Mouse (Mus musculus) hindbrain, embryonic 15.5 days (tissue): Measurements from ENCODE around the gene C1qtnf2. TPM values are rescaled to one million over a fixed set of nuclear protein-coding genes. Genes with fewer than 3 reads are reported as not detected.

Experiments used
- ATAC-seq: fragments of 200-750 bp; cut with Nextera tagmentation; 2 replicates; pipeline ENCODE4 v1.8.0; 2017; ENCODE audit warnings: low read depth, moderate number of reproducible peaks, moderate TSS enrichment; ENCODE audit not compliant: low FRiP score
- H3K27ac ChIP-seq: fragments of 300-500 bp; sonication (generic); replicated peaks from 2 replicates; pipeline ENCODE4 v1.5.1; 2015; ENCODE audit warnings: mild to moderate bottlenecking, inconsistent platforms
- H3K27me3 ChIP-seq: fragments of 300-500 bp; sonication (generic); 2 replicates; pipeline ENCODE4 v1.6.1; 2015; ENCODE audit warnings: control low read depth, inconsistent platforms
- H3K36me3 ChIP-seq: fragments of 300-500 bp; sonication (generic); 2 replicates; pipeline ENCODE4 v1.6.1; 2015; ENCODE audit warnings: control low read depth, inconsistent platforms
- H3K4me1 ChIP-seq: fragments of 300-500 bp; sonication (generic); replicated peaks from 2 replicates; pipeline ENCODE4 v1.6.1; 2015; ENCODE audit warnings: control low read depth, inconsistent platforms
- H3K4me2 ChIP-seq: fragments of 300-500 bp; sonication (generic); 2 replicates; pipeline ENCODE4 v1.6.1; 2015; ENCODE audit warnings: moderate library complexity, mild to moderate bottlenecking, inconsistent platforms
- H3K4me3 ChIP-seq: fragments of 300-500 bp; sonication (generic); 2 replicates; pipeline ENCODE4 v1.5.1; 2015; ENCODE audit warnings: mild to moderate bottlenecking, inconsistent platforms
- H3K9ac ChIP-seq: fragments of 300-500 bp; sonication (generic); 2 replicates; pipeline ENCODE4 v1.6.1; 2015; ENCODE audit warnings: inconsistent platforms
- H3K9me3 ChIP-seq: fragments of 300-500 bp; sonication (generic); 2 replicates; pipeline ENCODE4 v1.6.1; 2016; ENCODE audit warnings: control low read depth, inconsistent platforms
- WGBS: fragments of 180-500 bp; shearing (Covaris S2); methylation state at CpG from one replicate; pipeline ENCODE4 v1.1.7; 2015; 5-methylcytosine and 5-hydroxymethylcytosine counted together
- polyA plus RNA-seq: library from polyadenylated mRNA; unstranded; fragments of >200 nt; fragmentation: Nextera tagmentation; extraction: Ambion mirVana; gene quantifications from 2 replicates; pipeline ENCODE4 v1.2.1, GENCODE M21; 2015

The C1qtnf2 gene
- 13.6 and 15.6 TPM in 2 replicates for polyA plus RNA-seq

DNA sequence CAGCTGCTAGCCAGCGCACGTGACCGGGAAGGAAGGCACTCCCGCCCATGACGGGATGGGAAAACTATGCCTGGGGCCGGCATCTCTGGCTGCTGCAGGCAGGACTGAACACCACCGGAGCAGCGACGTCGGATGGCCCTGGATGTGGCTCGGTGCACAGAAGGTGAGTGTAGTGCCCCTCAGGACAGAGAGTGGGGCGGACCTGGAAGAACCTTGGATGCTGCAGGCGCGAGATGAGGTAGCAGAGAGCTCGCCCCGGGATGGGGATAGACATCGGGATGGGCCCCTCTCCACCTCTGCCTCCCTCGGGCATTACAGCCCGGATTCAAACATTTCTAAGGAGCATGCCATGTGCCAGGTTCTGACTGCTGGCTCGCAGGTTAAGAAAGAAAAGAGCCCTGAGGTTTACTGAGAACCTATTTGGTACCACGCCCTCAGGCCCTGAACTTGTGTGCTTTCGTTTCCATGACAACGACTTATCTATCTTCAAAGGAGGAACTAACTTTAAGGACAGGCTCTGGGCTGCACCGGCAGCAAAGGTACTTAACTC is at the start of gene C1qtnf2:
C1qtnf2 (plus strand) TSS at position 52 of the 550 bp plus-strand sequence.
- H3K27ac ChIP-seq: no peak within 1 kb of the TSS
- peaks cover 8% of the 10 kb centered on the region for H3K4me1 ChIP-seq
- WGBS: 5% methylated on average over 24 of the region's 24 CpGs
- H3K4me3 ChIP-seq: peak within 1 kb of the TSS; percentile 36
- H3K27me3 ChIP-seq: no peaks in the 10 kb centered on the region
- H3K4me2 ChIP-seq: peak within 1 kb of the TSS; percentile 67
- H3K9me3 ChIP-seq: no peaks in the 10 kb centered on the region
- peak within 1 kb of the TSS; percentile 43 for H3K9ac ChIP-seq
- peak; percentile 76 for ATAC-seq
- H3K36me3 ChIP-seq: no peaks in the 10 kb centered on the region

DNA sequence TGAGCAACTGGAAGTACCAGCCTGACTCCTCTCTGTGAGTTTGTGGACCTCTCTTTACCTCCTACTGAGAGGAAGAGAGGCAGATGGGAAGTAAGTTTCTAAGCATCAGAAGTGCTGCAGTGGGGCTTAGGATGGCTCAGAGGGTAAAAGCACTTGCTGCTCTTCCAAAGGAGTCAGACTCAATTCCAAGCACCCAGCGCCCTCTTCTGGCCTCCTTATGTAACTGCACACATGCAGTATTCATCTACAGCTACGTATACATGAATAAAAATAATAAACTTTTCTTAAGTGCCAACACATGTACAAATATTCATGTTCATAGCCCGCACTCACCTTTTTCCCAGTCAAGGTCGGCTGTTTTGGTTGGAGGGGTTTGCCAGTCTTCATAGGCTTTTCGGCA is 49.7 kb upstream of the C1qtnf2 start:
- Histone ChIP-seq H3K27ac (no peak overlapping the region), H3K4me2 (no peak overlapping the region), H3K36me3 (no peaks in the 10 kb centered on the region), H3K4me1 (peaks cover 12% of the 10 kb centered on the region), H3K9me3 (no peaks in the 10 kb centered on the region), H3K4me3 (no peak overlapping the region), H3K27me3 (no peaks in the 10 kb centered on the region), H3K9ac (no peak overlapping the region)
- WGBS: 75% methylated on average over 5 of the region's 5 CpGs
- ATAC-seq: no peak

DNA sequence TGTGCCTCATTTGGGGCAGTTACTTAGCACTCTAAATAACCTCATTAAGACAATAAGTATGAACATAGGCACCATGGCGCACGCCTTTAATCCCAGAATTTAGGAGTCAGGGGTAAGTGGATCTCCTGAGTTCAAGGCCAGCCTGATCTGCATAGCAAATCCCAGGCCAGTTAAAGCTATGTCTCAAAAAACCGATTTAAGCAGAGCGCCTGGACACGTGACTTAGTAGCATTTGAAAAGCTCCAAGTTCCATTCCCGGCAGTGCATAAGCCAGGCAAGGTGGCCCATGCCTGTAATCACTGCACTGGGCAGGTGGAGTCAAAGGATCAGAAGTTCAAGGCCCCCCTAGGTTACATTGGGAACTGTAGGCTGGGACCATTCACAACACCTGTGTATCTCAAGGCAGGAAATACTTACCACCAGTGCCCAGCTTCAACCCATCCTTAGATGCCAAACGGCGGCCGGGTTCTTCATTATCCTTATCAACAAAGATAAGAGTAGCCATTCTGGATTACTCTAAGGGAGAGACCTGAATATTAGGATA is 48.8 kb upstream of the C1qtnf2 start:
- H3K36me3 ChIP-seq: no peaks in the 10 kb centered on the region
- peak; percentile 32; the same call in 1 of the 2 replicates for ATAC-seq
- H3K4me3 ChIP-seq: peak overlapping the region; percentile 71; the same call in 1 of the 2 replicates

DNA sequence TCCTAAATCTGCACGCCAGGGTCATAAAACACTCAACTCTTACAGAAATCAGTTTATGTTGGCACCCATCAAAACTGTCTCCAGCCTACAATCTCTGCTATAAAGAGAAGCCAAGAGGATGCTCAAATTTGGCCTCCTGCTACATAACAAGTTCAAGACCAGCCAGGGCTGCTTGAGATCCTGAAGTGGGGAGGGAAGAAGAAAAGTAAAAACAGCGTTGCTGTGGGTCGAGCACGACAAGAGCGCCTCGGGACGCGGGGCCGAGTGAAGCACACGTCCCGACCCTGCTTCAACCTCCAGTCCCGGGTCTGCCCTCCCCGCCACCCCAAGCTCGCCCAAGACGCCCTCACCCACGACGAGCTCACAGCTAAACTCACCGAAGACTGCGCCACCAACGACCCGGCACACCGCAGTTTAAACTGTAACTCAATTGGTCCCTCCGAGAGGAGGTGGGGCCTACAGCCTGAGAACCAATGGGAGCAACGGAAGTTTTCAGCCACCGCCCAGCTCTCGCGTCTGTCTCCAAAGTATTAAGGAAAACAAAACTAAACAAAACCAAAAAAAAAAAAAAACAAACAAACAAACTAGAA is 48.2 kb upstream of the C1qtnf2 start, which contains the start of gene Pttg1:
Pttg1 (minus strand) TSS at position 428 of the 590 bp plus-strand sequence.
- Histone ChIP-seq H3K4me3 (peak within 1 kb of the TSS; percentile 71), H3K9ac (peak within 1 kb of the TSS; percentile 63), H3K36me3 (no peaks in the 10 kb centered on the region), H3K9me3 (no peaks in the 10 kb centered on the region), H3K27me3 (no peaks in the 10 kb centered on the region), H3K4me1 (peaks cover 12% of the 10 kb centered on the region), H3K27ac (no peak within 1 kb of the TSS), H3K4me2 (peak within 1 kb of the TSS; percentile 76)
- ATAC-seq: peak; percentile 93
- 3% methylated on average over 27 of the region's 27 CpGs for WGBS

More for the DNA sequence above, 48.8 kb upstream of the C1qtnf2 start:
- Histone ChIP-seq H3K4me1 (peaks cover 12% of the 10 kb centered on the region), H3K9me3 (no peaks in the 10 kb centered on the region), H3K4me2 (peak overlapping the region; percentile 76), H3K27ac (no peak overlapping the region), H3K27me3 (no peaks in the 10 kb centered on the region), H3K9ac (no peak overlapping the region)
- WGBS: 93% methylated on average over 9 of the region's 9 CpGs

DNA sequence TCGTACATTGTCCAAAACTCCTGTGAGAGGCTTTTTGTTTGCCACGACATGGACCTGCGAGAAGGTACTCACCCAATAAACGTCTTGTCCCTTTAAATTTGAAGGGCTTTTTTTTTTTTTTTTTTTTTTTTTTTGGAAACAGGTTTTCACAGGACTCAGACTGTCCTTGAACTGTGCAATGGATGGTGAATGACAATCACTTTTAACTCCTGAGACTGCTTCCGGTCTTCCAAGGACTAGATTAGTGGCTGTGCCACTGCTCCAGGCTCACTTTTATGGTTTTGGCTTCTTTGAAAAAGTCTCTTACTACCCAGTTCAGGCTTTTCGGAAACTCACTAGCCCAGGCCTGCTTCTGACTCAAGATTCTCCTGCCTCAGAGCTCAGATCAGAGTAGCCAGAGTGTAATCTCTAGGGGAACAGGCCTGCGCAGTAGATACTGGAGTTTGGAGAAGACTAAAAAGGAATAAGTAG is 47.6 kb upstream of the C1qtnf2 start:
- Histone ChIP-seq H3K36me3 (no peaks in the 10 kb centered on the region), H3K9ac (0 out of 2 replicates have a peak overlapping the region, but pooled peaks have one; percentile 63), H3K27ac (no peak overlapping the region), H3K9me3 (no peaks in the 10 kb centered on the region), H3K4me3 (peak overlapping the region; percentile 71), H3K4me1 (peaks cover 12% of the 10 kb centered on the region), H3K4me2 (peak overlapping the region; percentile 76), H3K27me3 (no peaks in the 10 kb centered on the region)
- peak; percentile 69; the same call in 1 of the 2 replicates for ATAC-seq
- WGBS: 18% methylated on average over 7 of the region's 7 CpGs

DNA sequence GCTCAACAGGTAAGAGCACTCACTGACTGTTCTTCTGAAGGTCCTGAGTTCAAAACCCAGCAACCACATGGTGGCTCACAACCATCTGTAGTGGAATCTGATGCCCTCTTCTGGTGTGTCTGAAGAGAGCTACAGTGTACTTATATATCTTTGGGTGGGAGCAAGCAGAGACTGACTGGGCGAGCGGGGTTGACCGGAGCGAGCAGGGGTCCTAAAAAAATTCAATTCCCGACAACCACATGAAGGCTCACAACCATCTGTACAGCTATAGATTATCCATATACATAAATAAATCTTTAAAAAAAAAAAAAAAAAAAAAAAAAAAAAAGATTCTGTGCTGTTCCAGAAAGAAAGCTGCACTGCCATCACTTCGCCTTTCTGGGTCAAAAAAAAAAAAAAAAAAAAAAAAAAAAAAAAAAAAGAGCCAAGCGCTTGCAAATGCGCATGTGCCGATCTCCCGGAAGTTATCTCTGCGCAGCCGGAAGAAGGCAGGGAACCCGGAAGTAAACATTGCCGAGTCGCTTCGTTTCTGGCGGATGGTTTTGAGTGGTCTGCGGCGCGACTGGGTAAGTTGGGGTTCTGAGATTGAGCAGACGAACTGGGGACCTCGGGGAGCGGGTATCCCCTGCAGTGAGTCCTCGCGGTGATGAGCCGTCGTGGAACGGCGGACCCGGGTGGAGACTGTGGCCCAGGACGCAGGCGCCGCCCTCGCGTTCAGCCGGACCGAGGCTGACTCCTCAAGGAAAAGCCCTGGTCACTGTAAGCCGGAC is 40.6 kb upstream of the C1qtnf2 start, which contains the start of gene Slu7:
Slu7 (plus strand) TSS at position 491 of the 770 bp plus-strand sequence.
- Histone ChIP-seq H3K27me3 (no peaks in the 10 kb centered on the region), H3K36me3 (peaks cover 14% of the 10 kb centered on the region; the same call in 1 of the 2 replicates)

DNA sequence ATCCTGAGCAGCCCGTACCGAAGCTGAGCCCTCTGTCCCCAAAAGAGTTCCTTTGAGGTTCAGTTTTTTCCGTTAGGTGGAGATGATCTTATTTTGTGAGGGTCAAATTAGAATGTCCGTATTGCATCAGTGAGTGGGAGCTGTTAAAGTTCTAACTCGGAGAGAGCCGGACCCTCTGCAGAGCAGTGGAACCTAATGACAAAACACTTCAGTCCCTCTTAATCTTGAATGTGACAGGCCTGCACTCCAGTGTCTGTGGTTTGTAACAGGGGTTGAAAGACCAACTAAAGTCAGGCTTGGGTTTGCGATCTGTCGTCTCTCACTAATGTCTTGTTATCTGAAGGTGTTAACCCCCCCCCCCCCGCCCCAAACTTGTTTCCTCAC is 40.1 kb upstream of the C1qtnf2 start:
- H3K9me3 ChIP-seq: no peaks in the 10 kb centered on the region
- no peaks in the 10 kb centered on the region for H3K27me3 ChIP-seq
- H3K9ac ChIP-seq: peak overlapping the region; percentile 50
- peak overlapping the region; percentile 13; the same call in 1 of the 2 replicates for H3K27ac ChIP-seq
- H3K4me3 ChIP-seq: peak overlapping the region; percentile 60
- H3K36me3 ChIP-seq: peaks cover 20% of the 10 kb centered on the region
- H3K4me1 ChIP-seq: peaks cover 11% of the 10 kb centered on the region
- ATAC-seq: peak; percentile 63
- peak overlapping the region; percentile 76 for H3K4me2 ChIP-seq
- 6% methylated on average over 9 of the region's 9 CpGs for WGBS

More for the DNA sequence above, 40.6 kb upstream of the C1qtnf2 start, which contains the start of gene Slu7:
- peak within 1 kb of the TSS; percentile 76 for H3K4me2 ChIP-seq
- peaks cover 11% of the 10 kb centered on the region for H3K4me1 ChIP-seq
- H3K9me3 ChIP-seq: no peaks in the 10 kb centered on the region
- H3K27ac ChIP-seq: peak within 1 kb of the TSS; percentile 13; the same call in 1 of the 2 replicates
- H3K9ac ChIP-seq: peak within 1 kb of the TSS; percentile 50
- 9% methylated on average over 37 of the region's 38 CpGs for WGBS
- ATAC-seq: peak; percentile 91
- peak within 1 kb of the TSS; percentile 60 for H3K4me3 ChIP-seq

DNA sequence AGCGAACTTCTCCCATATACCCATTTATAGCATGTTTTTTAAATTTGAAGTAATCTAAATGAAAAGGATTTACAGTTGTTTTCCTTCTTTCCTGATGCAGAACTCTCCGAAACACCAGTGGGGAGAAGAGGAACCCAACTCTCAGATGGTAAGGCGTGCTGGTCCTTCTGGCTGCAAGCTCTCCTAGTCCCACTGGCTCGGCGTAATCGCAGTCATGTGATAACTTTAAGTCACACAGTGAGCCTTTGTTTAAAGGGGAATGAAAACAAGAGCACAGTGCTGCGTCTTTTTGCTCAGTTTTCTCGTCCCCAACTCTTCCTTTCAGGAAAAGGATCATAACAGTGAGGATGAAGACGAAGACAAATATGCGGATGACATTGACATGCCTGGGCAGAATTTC is 33.0 kb upstream of the C1qtnf2 start:
- WGBS: 96% methylated on average over 10 of the region's 10 CpGs
- Histone ChIP-seq H3K36me3 (peaks cover 89% of the 10 kb centered on the region), H3K27me3 (no peaks in the 10 kb centered on the region), H3K4me2 (no peak overlapping the region), H3K9ac (no peak overlapping the region), H3K4me1 (no peaks in the 10 kb centered on the region), H3K4me3 (no peak overlapping the region), H3K27ac (no peak overlapping the region), H3K9me3 (no peaks in the 10 kb centered on the region)
- ATAC-seq: no peak

DNA sequence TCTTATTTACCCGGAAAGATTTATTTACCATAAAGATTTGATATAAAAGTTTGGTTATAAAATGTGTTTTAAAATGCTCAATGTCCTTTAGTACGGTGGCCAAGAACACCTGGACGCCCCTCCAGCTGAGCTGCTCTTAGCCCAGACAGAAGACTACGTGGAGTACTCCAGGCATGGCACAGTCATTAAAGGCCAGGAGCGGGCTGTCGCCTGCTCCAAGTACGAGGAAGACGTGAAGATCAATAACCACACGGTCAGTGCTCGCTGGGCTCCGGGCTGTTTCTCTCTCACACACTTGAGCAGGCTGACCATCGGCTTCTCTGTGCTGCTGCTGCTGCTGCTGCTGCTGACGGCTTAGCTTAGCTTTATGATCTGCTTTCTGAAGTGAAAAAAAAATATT is 30.9 kb upstream of the C1qtnf2 start:
- H3K9me3 ChIP-seq: no peaks in the 10 kb centered on the region
- H3K4me2 ChIP-seq: no peak overlapping the region
- H3K9ac ChIP-seq: no peak overlapping the region
- no peaks in the 10 kb centered on the region for H3K27me3 ChIP-seq
- H3K4me3 ChIP-seq: no peak overlapping the region
- ATAC-seq: no peak
- H3K4me1 ChIP-seq: no peaks in the 10 kb centered on the region
- peaks cover 93% of the 10 kb centered on the region for H3K36me3 ChIP-seq
- WGBS: 93% methylated on average over 13 of the region's 13 CpGs
- no peak overlapping the region for H3K27ac ChIP-seq

DNA sequence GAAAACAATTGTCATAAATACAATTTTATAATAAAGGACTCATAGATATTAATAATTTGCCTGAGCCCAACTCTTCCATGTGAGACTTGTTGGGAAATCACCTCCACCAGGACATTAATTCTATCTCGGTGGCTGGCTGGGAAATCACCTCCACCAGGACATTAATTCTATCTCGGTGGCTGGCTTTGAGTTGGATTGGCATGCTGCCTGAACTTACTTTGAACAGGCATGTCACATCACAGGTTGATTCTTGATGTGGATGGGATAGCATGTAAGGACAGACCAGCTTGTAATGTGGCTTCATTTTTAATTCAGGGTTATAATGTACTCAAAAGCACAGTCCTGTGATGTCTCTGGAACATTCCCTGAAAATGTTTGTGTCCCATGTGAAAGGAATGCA is 24.2 kb upstream of the C1qtnf2 start:
- 91% methylated on average over 2 of the region's 2 CpGs for WGBS
- Histone ChIP-seq H3K27me3 (no peaks in the 10 kb centered on the region), H3K9me3 (no peaks in the 10 kb centered on the region), H3K4me1 (no peaks in the 10 kb centered on the region), H3K36me3 (peaks cover 28% of the 10 kb centered on the region), H3K4me3 (no peak overlapping the region), H3K27ac (no peak overlapping the region), H3K9ac (no peak overlapping the region), H3K4me2 (no peak overlapping the region)
- ATAC-seq: no peak

DNA sequence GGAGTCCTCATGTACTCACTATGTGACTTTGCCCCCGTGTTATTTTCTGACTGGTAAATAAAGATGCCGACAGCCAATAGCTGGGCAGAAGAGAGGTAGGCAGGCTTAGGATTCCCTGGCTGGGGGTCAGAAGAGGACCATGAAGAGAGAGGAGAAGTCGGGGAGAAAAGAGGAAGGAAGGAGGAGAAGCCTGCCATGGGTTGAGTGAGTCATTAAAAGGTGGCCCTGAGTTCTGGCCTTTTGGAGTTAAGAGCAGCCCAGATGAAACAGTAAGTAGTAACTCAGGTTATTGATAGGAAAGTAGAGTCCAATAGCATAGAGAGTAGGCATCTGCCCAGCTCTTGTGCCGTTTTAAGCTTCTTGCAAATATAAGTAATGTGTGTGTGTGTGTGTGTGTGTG is 22.8 kb upstream of the C1qtnf2 start:
- 76% methylated on average over 4 of the region's 4 CpGs for WGBS
- Histone ChIP-seq H3K4me3 (no peak overlapping the region), H3K27ac (no peak overlapping the region), H3K9ac (no peak overlapping the region), H3K4me1 (no peaks in the 10 kb centered on the region), H3K9me3 (no peaks in the 10 kb centered on the region), H3K4me2 (no peak overlapping the region), H3K27me3 (no peaks in the 10 kb centered on the region), H3K36me3 (peaks cover 14% of the 10 kb centered on the region)
- no peak for ATAC-seq
